Mouse (Mus musculus) R1 (cell line): ENCODE data around the gene Gmeb2.

Experiments
- DNase-seq: peaks from one replicate; pipeline ENCODE4 v3.0.0-alpha.2; 2018; ENCODE audit warnings: low read depth, low spot score

Gene Gmeb2

GRCm38 (mm10) chr2:181287958-181288350 lies at the start of gene Gmeb2:
TSS of gene Gmeb2 (minus strand) at chr2:181288035.
- peak; percentile 99 for DNase-seq

DNA sequence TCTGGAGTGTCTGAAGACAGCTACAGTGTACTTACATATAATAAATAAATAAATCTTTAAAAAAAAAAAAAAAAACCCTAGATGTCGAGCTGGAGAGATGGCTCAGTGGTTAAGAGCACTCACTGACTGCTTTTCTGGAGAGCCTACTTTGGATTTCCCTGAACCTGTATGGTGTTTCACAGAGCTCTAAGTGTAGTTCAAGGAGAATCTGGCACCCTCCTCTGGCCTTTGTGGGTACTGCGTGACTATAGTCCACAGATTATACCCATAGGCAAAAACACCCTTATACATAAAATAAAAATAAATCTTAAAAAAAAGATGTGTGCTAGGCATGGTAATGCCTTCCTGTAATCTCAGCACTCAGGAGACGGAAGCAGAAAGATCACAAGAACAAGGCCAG lies 46.2 kb upstream of the Gmeb2 start:
- peak; percentile 73 for DNase-seq

- peak; percentile 73 for DNase-seq
These were observed 44.7 kb upstream of the Gmeb2 start for GRCm38 (mm10) chr2:181332542-181332941.

DNA sequence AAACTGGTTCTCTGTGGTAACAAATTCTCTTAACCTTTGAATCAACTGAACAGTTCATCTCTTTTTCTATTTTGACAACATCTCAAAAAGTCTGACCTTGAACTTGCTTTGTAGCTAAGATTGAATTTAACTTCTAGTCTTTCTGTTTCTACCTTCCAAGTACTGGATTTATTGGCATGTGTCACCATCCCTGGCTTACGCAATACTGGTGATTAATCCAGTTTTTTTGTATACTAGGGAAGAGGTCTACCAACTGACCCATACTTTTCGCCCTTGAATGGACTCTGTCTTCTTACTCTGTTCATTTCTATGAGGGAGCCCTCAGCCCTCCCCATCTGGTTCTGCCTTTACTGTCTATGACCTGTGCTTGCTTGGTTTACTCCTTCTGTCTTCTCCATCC lies 38.3 kb upstream of the Gmeb2 start:
- no peak for DNase-seq

DNA sequence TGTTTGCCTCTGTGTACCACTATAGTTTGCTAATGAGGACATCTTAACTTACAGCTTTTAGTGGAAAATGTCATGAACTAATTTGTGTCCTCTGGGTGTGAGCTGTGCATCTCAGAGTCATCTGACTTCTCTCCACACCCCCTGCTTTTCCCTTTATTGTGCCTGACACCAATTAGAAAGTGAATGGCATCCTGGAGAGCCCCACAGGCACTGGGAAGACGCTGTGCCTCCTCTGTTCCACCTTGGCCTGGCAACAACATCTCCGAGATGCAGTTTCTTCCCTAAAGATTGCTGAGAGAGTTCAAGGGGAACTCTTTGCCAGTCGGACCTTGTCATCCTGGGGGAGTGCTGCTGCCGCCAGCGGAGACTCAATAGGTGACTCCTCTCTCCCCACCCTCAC lies 34.3 kb upstream of the Gmeb2 start:
- peak; percentile 63 for DNase-seq

GRCm38 (mm10) chr2:181320103-181320499 lies 32.3 kb upstream of the Gmeb2 start:
- DNase-seq, result peak; percentile 50

DNA sequence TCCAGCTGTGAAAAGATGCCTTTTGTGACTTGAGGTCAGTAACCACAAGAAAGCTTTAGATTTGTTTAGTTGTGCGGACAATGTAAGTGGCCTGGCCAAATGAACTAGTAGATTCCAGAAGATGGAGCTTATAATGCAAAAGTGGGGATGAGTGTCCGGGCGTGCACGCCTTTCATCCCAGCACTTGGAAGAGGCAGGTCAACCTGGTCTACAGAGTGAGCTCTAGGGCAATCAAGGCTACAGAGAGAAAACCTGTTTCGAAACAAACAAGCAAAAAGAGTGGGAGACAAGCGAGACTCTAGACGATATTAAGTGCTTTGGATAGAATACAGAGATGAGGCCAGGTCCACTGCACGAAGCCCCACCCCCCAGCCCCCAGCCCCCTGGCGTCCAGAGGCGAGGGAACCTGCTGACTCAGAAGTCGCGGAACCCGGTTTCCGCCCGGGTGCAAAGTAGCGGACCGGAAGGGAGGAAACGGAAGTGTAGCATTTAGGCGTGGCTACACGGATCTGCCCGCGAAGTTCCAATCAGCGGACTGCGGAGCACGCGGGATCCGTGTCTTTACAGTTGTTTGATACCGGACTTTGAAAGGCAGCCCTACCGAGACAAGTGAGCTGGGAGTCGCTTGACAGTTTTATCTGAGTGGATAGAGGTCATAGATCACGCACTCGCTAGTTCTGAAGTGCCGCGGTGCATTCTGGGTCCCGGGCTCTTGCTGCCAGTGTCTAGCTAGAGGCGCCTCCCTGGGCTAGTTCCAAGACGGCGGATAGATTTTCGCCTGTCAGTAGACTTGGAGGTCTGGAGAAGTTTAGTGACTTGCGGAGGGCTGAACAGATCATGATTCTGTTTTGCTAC lies 31.6 kb upstream of the Gmeb2 start, which contains the start of gene Rtel1:
Rtel1 (plus strand) TSS at position 492 of the 855 bp plus-strand sequence.
- DNase-seq, result peak; percentile 95

- DNase-seq, result peak; percentile 90
These were observed 26.4 kb upstream of the Gmeb2 start, which contains the start of gene Stmn3 for GRCm38 (mm10) chr2:181314080-181314810. TSS of gene Stmn3 (minus strand) at chr2:181314500.

GRCm38 (mm10) chr2:181313344-181314079 lies 25.7 kb upstream of the Gmeb2 start:
- peak; percentile 39 for DNase-seq

- no peak for DNase-seq
These were observed 25.1 kb upstream of the Gmeb2 start for GRCm38 (mm10) chr2:181313006-181313343.

- no peak for DNase-seq
These were observed 24.6 kb upstream of the Gmeb2 start for GRCm38 (mm10) chr2:181312435-181312834.

DNA sequence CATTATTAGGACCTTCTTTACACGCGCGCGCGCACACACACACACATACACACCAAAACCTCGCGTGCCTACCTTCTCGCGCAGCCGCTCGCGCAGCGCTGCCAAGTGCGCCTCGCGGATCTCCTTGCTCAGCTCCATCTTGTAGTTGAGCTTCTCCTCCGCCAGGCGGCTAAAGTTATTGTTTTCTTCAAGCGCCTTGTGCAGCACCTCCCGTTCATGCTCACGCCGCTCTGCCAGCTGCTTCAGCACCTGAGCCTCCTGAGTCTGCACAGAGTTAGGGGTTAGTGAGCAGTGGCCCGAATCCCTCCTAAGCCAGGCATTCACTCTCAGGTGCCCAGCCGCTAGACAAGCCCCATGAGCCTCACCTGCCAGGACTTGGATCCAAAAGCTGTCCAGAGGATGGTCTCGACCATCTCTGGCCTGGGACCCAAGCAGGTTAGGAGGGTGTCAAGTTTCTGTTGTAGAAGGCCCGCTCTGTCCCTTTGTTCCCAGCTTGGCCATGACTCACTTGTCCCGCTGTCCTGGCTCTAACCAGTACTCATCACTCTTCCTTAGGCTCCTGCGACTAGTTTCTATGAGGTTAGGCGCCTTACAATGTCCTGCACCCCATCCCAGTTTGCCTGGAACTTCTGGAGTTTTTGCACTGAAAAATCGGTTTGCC lies 19.4 kb upstream of the Gmeb2 start:
- peak; percentile 95 for DNase-seq

DNA sequence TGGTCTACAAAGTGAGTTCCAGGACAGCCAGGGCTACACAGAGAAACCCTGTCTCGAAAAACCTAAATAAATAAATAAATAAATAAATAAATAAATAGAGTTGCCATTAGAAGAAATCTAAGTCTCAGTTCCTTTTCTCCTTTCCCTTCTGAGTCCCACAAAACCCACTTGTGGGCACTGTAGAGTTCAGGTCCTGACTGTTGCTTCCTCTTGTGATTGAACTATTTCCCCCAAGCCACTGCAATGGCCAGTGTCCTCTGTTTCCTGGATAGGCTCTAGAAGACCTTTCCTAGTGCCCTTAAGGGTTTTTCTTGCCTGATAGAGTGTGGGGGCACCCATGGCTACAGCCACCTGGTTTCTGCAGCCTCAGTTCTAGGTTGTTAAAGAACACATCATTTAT lies 17.1 kb upstream of the Gmeb2 start:
- DNase-seq, result no peak

DNA sequence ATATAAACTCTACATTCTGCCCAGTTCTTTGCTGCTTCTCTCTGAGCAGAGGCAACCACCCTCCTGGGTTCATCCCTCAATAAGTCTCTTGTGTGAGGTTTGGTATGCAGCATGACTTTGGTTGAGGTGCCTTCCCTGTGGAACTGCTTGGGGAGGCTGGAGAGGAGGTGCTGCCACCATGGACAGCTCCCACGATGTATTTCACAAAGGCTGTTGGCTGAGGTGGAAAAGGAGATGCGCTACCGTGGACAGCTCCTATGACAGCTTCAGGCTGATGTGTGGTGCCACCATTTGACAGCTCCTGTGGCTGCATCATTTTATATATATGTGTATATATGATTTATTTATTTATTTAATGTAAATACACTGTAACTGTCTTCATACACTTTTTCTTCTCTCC lies 14.2 kb upstream of the Gmeb2 start:
- DNase-seq, result peak; percentile 90

- DNase-seq, result no peak
These were observed 3.1 kb upstream of the Gmeb2 start for GRCm38 (mm10) chr2:181290937-181291336.

- DNase-seq, result no peak
These were observed 856 bp upstream of the Gmeb2 start for GRCm38 (mm10) chr2:181288691-181289090.

DNA sequence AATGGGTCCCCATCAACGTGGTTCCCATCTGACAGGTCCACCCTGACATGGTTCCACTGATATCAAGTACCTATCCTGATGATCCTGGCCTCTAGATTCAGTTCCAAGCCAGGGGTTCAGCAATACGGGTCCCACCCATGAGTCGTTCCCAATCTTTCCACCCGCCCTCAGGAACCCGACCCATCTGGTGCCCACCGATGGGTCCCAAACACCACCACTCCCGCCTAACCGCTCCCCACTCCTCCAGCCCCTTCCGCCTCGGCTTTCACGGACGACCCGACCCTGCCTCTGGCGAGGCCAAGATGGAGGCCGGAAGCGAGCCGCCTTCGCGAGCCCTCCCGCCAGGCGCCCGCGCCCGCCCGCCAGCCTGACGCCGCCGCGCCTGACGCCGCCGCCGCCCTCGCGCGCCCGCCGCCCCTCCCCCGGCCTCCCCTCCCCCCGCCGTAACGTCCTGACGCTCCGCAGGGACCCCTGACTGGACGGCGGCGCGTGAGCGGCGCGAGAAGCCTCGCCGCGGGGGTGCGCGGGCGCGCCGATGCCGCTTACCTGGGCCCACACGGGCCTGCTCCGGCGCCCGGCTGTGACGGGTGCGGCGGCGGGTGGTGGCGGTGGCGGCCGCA lies 387 bp downstream of the Gmeb2 start:
- peak; percentile 77 for DNase-seq

GRCm38 (mm10) chr2:181286629-181287337 lies 1.1 kb downstream of the Gmeb2 start:
- DNase-seq, result no peak

DNA sequence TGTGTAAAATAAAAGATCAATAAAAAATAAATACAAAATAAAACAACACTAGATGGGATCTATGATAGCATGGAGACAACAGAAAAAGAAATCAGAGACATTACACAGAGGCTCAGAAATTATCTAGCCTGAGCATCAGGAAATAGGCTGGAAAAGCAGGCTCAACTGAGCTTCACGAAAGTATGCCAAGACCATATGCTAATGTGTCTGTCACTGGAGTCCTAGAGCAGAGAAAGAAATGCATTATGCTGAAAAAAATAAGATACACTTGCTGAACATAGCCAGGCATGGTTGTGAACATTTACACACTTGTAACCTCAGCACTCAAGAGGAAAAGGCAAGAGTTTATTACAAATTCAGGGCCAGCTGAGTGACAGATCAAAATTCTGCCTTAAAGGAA lies 7.9 kb downstream of the Gmeb2 start:
- no peak for DNase-seq

GRCm38 (mm10) chr2:181277866-181278265 lies 10.0 kb downstream of the Gmeb2 start:
- no peak for DNase-seq
